Mouse (Mus musculus): ENCODE results near the gene Dse. TPM values are rescaled to one million over a fixed set of nuclear protein-coding genes. Genes with fewer than 3 reads are reported as not detected.

Dse gene
- total RNA-seq, 2 experiments from 2014 or later: 4.2 to 4.5 TPM

GRCm38 (mm10) chr10:34110863-34111465, 96.6 kb downstream of the Dse start:
- intact Hi-C loops (cut with DNase I): no loop called here
- no peak for TF ChIP-seq CTCF (IDR thresholded peaks at IDR 0.05)
- Histone ChIP-seq H3K4me3 (no peak overlapping the region), H3K27ac (0 out of 2 replicates have a peak overlapping the region, but pooled peaks have one; percentile 43)
- DNase-seq: no peak

Other genes starting within 250 kb of the Dse start
- 100 to 1,000 TPM; 165 to 167 TPM for gene Rwdd1, start 188.1 kb downstream of the Dse start, total RNA-seq (2021)
- not detected for gene Trappc3l, start 170.1 kb downstream of the Dse start, total RNA-seq (2021)
- not detected for gene Calhm4, start 163.4 kb downstream of the Dse start, total RNA-seq (2021)
- gene Calhm5, start 111.2 kb downstream of the Dse start, total RNA-seq (2021): under 1 TPM; 0.31 to 0.38 TPM
- not detected for gene Calhm6, start 79.7 kb downstream of the Dse start, total RNA-seq (2021)
- gene Tspyl1, start 74.5 kb upstream of the Dse start, total RNA-seq (2021): 10 to 100 TPM; 54.4 to 57.2 TPM
- gene Tspyl4, start 89.7 kb upstream of the Dse start, total RNA-seq (2021): 1 to 10 TPM; 1.4 to 1.5 TPM
- not detected for gene Col10a1, start 182.3 kb upstream of the Dse start, total RNA-seq (2021)
- gene Nt5dc1, start 210.8 kb upstream of the Dse start, total RNA-seq (2021): 1 to 10 TPM; 4.7 to 5.6 TPM

All from gastrocnemius, adult 2 months (tissue).